Mouse (Mus musculus) olfactory bulb, adult 2 months (tissue): Measurements from ENCODE around the gene Negr1.

Source experiments
- CTCF ChIP-seq: fragments of 200-500 bp; IDR thresholded peaks from 2 replicates; pipeline ENCODE4 v1.5.1; 2012; ENCODE audit warnings: low read depth, mild to moderate bottlenecking, low read length, moderate library complexity; ENCODE audit not compliant: insufficient read depth
- POLR2A ChIP-seq: fragments of 200-500 bp; IDR thresholded peaks from 2 replicates; pipeline ENCODE4 v1.6.1; 2012; ENCODE audit warnings: mild to moderate bottlenecking, low read depth, low read length, moderate library complexity; ENCODE audit not compliant: insufficient read depth

DNA sequence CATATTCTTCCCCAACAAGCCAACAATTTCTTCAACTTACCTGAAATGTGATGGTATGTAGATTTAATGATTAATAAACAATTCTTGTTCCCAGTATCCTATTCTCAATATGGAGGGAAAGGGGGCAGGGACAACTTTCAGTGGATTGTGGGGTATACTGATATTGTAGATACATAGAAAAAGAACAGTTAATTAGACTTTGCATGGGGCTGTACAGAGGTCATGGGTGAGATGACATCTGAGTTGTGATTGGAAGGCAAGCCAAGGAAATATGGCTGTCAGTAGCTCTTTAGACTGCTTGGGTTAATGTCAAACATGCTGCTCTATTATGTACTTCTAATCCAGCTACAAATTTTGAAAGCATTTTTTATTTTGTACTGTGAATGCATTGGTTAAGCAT, 535.9 kb downstream of the Negr1 start:
- no peak for TF ChIP-seq CTCF
- TF ChIP-seq POLR2A, result no peak
